Mouse (Mus musculus) urinary bladder, postnatal 14 days (tissue): ENCODE results near the gene Phlda2.
A peak's percentile ranks its signal among the peaks of the same experiment; 100 is the strongest.

Experiments used
- DNase-seq: peaks from one replicate; pipeline ENCODE4 v3.0.0; 2021; ENCODE audit warnings: low spot score

The Phlda2 gene

DNA sequence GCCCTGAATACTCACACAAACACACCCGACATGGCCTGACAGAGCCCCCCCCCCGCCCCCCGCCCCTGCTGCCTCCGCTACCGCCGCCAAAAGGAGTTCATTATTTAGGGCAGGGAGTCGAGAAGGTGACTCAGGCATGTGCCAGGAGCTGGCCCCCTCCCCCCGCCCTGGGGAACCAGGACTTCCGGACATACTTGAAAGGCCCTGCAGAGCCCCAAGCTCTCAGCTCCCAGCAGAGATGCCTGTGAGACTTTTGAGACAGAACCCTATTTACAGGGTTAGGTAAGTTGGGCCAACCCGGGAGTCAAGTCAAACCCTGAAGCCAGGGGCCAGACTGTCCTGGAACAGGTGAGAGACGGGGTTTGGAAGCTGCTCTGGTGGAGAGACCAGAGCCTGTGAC, 41.0 kb downstream of the Phlda2 start:
- no peak for DNase-seq

DNA sequence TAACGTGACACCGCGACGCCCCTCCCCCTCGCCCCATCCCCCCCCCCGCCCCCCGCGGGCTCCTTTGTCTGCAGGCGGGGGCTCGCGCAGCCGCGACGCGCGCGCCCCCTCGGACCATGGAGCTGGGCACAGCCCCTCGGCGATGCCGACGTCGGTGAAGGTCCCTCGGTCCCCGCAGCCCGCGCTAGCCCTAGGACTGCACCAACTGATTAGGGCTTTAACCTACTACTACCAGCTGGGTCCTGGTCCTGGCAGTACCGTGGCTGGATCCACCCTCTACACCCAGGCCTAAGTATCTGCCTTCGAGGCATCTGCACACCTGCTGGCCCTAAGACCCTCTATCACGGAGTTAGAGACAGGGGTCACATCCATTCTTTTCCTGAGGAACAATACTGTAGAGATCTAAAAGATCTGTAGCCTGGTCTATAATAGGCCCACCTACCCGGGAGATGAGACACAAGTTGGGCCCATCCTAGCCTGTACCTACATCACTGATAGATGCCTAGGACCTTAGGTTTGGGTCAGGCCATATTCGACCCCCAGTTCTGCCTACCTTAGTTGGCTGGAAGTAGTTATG, 41.6 kb downstream of the Phlda2 start:
- no peak for DNase-seq

DNA sequence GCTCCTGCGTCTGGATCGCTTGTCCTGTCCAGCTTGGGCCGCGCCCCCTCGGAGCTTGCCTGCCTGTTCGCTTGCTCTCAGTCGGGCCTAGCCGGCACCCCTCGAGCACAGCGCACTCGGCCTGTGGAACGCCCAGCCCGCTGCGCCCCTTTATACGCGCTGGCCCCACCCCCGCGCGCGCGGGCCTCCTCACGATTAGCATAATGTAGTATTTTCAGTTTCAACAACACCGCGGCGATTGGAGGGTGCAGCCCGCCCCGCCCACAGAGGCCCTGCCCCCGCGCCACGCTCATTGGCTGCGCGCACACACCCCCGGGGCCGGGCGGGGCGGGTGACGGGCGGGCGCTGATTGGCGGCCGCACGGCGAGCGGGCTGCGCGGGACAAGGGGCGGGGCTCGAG, 42.1 kb downstream of the Phlda2 start, which contains the start of gene Cdkn1c:
Gene Cdkn1c, minus strand, starts transcription at position 177 of the 400 bp plus-strand sequence.
- peak; percentile 91 for DNase-seq

GRCm38 (mm10) chr7:143460217-143460834, 42.6 kb downstream of the Phlda2 start:
- no peak for DNase-seq

- peak; percentile 49 for DNase-seq
Observed at GRCm38 (mm10) chr7:143459332-143460211, 43.4 kb downstream of the Phlda2 start.

GRCm38 (mm10) chr7:143458963-143459331, 44.0 kb downstream of the Phlda2 start:
- DNase-seq: no peak
